Mouse (Mus musculus): ENCODE measurements around the gene Mcoln3. TPM values are rescaled to one million over a fixed set of nuclear protein-coding genes. Genes with fewer than 3 reads are reported as not detected.

The Mcoln3 gene
- polyA plus RNA-seq, 1 experiment = not detected

- Histone ChIP-seq H3K4me1 (ENCODE audit: control insufficient read depth) (no peaks in the 10 kb centered on the region), H3K4me3 (replicated peaks) (no peak overlapping the region), H3K9me3 (ENCODE audit: control insufficient read depth, low read length) (no peaks in the 10 kb centered on the region), H3K27me3 (ENCODE audit: control insufficient read depth) (no peaks in the 10 kb centered on the region), H3K36me3 (ENCODE audit: control insufficient read depth) (no peaks in the 10 kb centered on the region)
- no peak for TF ChIP-seq GATA1 (IDR thresholded peaks at IDR 0.05; ENCODE audit: low read length)
- no peak for TF ChIP-seq TAL1 (IDR thresholded peaks at IDR 0.05; ENCODE audit: low read length)
Observed at GRCm38 (mm10) chr3:146155628-146156576, 38.7 kb downstream of the Mcoln3 start.

- no peaks in the 10 kb centered on the region for H3K36me3 ChIP-seq (ENCODE audit: control insufficient read depth)
- no peaks in the 10 kb centered on the region for H3K4me1 ChIP-seq (ENCODE audit: control insufficient read depth)
- H3K4me3 ChIP-seq (replicated peaks) = no peak overlapping the region
- TF ChIP-seq TAL1 (IDR thresholded peaks at IDR 0.05; ENCODE audit: low read length) = no peak
- TF ChIP-seq GATA1 (IDR thresholded peaks at IDR 0.05; ENCODE audit: low read length) = no peak
- no peaks in the 10 kb centered on the region for H3K27me3 ChIP-seq (ENCODE audit: control insufficient read depth)
- H3K9me3 ChIP-seq (ENCODE audit: control insufficient read depth, low read length) = no peaks in the 10 kb centered on the region
Observed at GRCm38 (mm10) chr3:146156811-146157210, 39.6 kb downstream of the Mcoln3 start.

- no peaks in the 10 kb centered on the region for H3K27me3 ChIP-seq (ENCODE audit: control insufficient read depth)
- no peaks in the 10 kb centered on the region for H3K9me3 ChIP-seq (ENCODE audit: control insufficient read depth, low read length)
- TF ChIP-seq TAL1 (IDR thresholded peaks at IDR 0.05; ENCODE audit: low read length) = no peak
- no peak for TF ChIP-seq GATA1 (IDR thresholded peaks at IDR 0.05; ENCODE audit: low read length)
- H3K4me1 ChIP-seq (ENCODE audit: control insufficient read depth) = no peaks in the 10 kb centered on the region
- no peak overlapping the region for H3K4me3 ChIP-seq (replicated peaks)
- no peaks in the 10 kb centered on the region for H3K36me3 ChIP-seq (ENCODE audit: control insufficient read depth)
Observed at GRCm38 (mm10) chr3:146158039-146158438, 40.8 kb downstream of the Mcoln3 start.

DNA sequence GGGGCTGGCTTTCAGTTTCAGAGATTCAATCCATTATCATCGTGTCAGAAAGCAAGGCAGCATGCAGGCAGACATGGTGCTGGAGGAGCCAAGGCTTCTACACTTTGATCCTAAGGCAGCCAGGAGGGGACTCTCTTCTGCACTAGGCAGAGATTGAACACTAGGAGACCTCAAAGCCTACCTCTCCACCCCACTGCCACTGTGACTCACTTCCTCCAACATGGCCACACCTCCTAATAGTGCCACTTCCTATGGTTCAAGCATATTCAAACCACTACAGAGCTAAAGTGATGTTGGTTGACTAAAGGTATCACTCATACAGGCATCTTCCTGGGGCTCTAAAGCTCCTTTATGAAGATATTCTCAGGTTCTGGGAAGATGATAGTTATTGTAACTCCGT is 42.1 kb downstream of the Mcoln3 start:
- Histone ChIP-seq H3K9me3 (ENCODE audit: control insufficient read depth, low read length) (no peaks in the 10 kb centered on the region), H3K4me1 (ENCODE audit: control insufficient read depth) (no peaks in the 10 kb centered on the region), H3K27me3 (ENCODE audit: control insufficient read depth) (no peaks in the 10 kb centered on the region), H3K4me3 (replicated peaks) (no peak overlapping the region), H3K36me3 (ENCODE audit: control insufficient read depth) (no peaks in the 10 kb centered on the region)
- no peak for TF ChIP-seq TAL1 (IDR thresholded peaks at IDR 0.05; ENCODE audit: low read length)
- TF ChIP-seq GATA1 (IDR thresholded peaks at IDR 0.05; ENCODE audit: low read length) = no peak

GRCm38 (mm10) chr3:146162197-146162596 is 44.9 kb downstream of the Mcoln3 start:
- Histone ChIP-seq H3K27me3 (ENCODE audit: control insufficient read depth) (no peaks in the 10 kb centered on the region), H3K4me3 (replicated peaks) (no peak overlapping the region), H3K36me3 (ENCODE audit: control insufficient read depth) (no peaks in the 10 kb centered on the region; the same call in 1 of the 2 replicates), H3K9me3 (ENCODE audit: control insufficient read depth, low read length) (no peaks in the 10 kb centered on the region), H3K4me1 (ENCODE audit: control insufficient read depth) (no peaks in the 10 kb centered on the region)
- TF ChIP-seq TAL1 (IDR thresholded peaks at IDR 0.05; ENCODE audit: low read length) (no peak), GATA1 (IDR thresholded peaks at IDR 0.05; ENCODE audit: low read length) (no peak)

DNA sequence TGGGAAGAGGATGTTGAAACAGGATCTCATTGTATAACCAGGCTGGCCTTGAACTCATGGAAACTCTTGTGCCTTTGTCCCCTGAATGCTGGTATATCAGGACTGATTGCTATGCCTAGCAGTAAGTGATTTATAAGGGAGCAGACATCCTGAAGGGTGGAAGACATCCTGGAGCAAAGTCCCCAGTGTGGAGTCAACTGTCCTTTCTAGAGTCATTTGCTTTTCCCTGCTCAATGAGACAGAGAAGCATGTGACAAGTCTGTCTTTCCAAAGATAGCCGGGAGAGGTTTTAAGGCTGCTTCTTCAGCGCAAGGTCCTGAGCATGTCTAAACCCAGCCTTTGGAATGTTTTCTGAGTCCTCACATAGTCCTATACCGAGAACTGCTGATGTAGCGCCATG is 52.1 kb downstream of the Mcoln3 start:
- H3K4me1 ChIP-seq (ENCODE audit: control insufficient read depth) = no peaks in the 10 kb centered on the region
- H3K9me3 ChIP-seq (ENCODE audit: control insufficient read depth, low read length) = no peaks in the 10 kb centered on the region
- no peak overlapping the region for H3K4me3 ChIP-seq (replicated peaks)
- TF ChIP-seq GATA1 (IDR thresholded peaks at IDR 0.05; ENCODE audit: low read length) = no peak
- no peak for TF ChIP-seq TAL1 (IDR thresholded peaks at IDR 0.05; ENCODE audit: low read length)
- no peaks in the 10 kb centered on the region for H3K27me3 ChIP-seq (ENCODE audit: control insufficient read depth)
- no peaks in the 10 kb centered on the region; the same call in 1 of the 2 replicates for H3K36me3 ChIP-seq (ENCODE audit: control insufficient read depth)

DNA sequence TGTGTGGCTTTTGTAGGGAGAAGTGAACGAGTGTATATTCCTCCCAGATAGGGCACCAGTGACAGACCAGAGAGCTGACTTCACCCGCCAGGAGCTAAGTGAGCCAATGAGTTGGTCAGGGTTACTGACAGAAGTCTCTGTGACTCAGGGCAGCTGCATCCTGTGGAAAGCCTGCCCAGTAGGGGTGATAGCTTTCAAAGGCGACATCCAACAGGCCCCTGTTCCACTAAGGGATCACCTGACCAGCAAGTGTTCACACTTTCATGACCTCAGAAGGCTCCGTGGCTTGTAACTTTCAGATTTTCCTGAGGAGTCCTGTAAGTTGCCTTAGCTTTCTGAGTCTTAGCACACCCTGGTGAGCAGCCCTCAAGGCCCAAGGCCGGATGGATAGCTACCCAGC is 55.8 kb downstream of the Mcoln3 start:
- no peaks in the 10 kb centered on the region for H3K36me3 ChIP-seq (ENCODE audit: control insufficient read depth)
- no peaks in the 10 kb centered on the region; the same call in 1 of the 2 replicates for H3K4me1 ChIP-seq (ENCODE audit: control insufficient read depth)
- H3K9me3 ChIP-seq (ENCODE audit: control insufficient read depth, low read length) = no peaks in the 10 kb centered on the region
- H3K4me3 ChIP-seq (replicated peaks) = no peak overlapping the region
- TF ChIP-seq TAL1 (IDR thresholded peaks at IDR 0.05; ENCODE audit: low read length) = no peak
- no peak for TF ChIP-seq GATA1 (IDR thresholded peaks at IDR 0.05; ENCODE audit: low read length)
- H3K27me3 ChIP-seq (ENCODE audit: control insufficient read depth) = no peaks in the 10 kb centered on the region

GRCm38 (mm10) chr3:146174215-146174614 is 57.0 kb downstream of the Mcoln3 start:
- Histone ChIP-seq H3K4me3 (replicated peaks) (no peak overlapping the region), H3K27me3 (ENCODE audit: control insufficient read depth) (no peaks in the 10 kb centered on the region)
- TF ChIP-seq GATA1 (IDR thresholded peaks at IDR 0.05; ENCODE audit: low read length) (no peak), TAL1 (IDR thresholded peaks at IDR 0.05; ENCODE audit: low read length) (no peak)

DNA sequence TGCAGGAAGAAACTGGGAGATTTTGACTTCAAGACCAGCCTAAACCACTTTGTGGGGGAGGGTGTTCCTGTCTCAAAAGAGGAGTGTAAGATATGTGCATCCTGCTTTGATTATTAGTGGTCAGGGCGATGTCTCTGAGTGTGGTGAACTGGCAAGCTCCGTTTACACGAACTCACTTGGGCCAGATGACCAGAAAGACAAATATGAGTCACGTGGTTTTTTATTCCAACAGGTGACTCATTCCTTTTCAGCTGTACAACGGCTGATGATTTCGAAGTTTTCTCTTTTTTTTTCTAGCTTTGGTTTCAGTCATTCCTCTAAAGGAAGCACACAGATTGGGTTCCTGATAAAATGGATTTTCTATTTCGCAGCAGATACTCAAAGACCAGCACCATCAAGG is 60.0 kb downstream of the Mcoln3 start:
- H3K9me3 ChIP-seq (ENCODE audit: control insufficient read depth, low read length) = peaks cover 2% of the 10 kb centered on the region; the same call in 1 of the 2 replicates
- H3K36me3 ChIP-seq (ENCODE audit: control insufficient read depth) = peaks cover 3% of the 10 kb centered on the region; the same call in 1 of the 2 replicates
- no peak overlapping the region for H3K4me3 ChIP-seq (replicated peaks)
- no peak for TF ChIP-seq GATA1 (IDR thresholded peaks at IDR 0.05; ENCODE audit: low read length)
- no peak for TF ChIP-seq TAL1 (IDR thresholded peaks at IDR 0.05; ENCODE audit: low read length)
- peaks cover 6% of the 10 kb centered on the region for H3K4me1 ChIP-seq (ENCODE audit: control insufficient read depth)
- no peaks in the 10 kb centered on the region for H3K27me3 ChIP-seq (ENCODE audit: control insufficient read depth)

More at GRCm38 (mm10) chr3:146174215-146174614, 57.0 kb downstream of the Mcoln3 start:
- Histone ChIP-seq H3K4me1 (ENCODE audit: control insufficient read depth) (no peaks in the 10 kb centered on the region; the same call in 1 of the 2 replicates), H3K9me3 (ENCODE audit: control insufficient read depth, low read length) (no peaks in the 10 kb centered on the region), H3K36me3 (ENCODE audit: control insufficient read depth) (no peaks in the 10 kb centered on the region)
